8 mouse cellular contexts compared by ENCODE assay signal in genomic region chr2:62047504-62048005, GRCm38 (mm10). TPM values are rescaled to one million over a fixed set of nuclear protein-coding genes. Genes with fewer than 3 reads are reported as not detected.
DNase-seq lines count a peak whose midpoint lies in the region; TF ChIP-seq lines count a peak whose summit lies in the region.

No protein-coding gene starts in this region.

- peak; percentile 6 for DNase-seq in kidney, postnatal 10 days
- DNase-seq in kidney, postnatal 36 days: no peak
- DNase-seq in cerebellum, postnatal 14 days: peak; percentile 83 to 85
- DNase-seq in frontal cortex, postnatal 25 days (ENCODE audit: low spot score in 2 of 2): peak; percentile 45 to 61
- peak; percentile 63 to 66 for DNase-seq in left cerebral cortex, adult 2 months (ENCODE audit: extremely low spot score in 1 of 2, low spot score in 2 of 2)
- DNase-seq in ovary, adult 18-20 months (ENCODE audit: low spot score): no peak
- DNase-seq in T-cell, adult 2 months (ENCODE audit: low spot score): no peak

- H3ac ChIP-seq in myocyte (ENCODE audit: control insufficient read depth, insufficient read length): no peak overlapping the region

- H3K27ac ChIP-seq in left cerebral cortex, adult 2 months: peak overlapping the region; percentile 93

- intact Hi-C loops in left cerebral cortex, adult 2 months (cut with DNase I): loop anchor here (2.0 to 10.0 kb wide), 3 partner anchors 237 to 579 kb away; no protein-coding TSS in a partner anchor

- no peak for TF ChIP-seq POLR2A in myocyte (IDR thresholded peaks at IDR 0.05; ENCODE audit: insufficient read length, low read depth)

- no peaks in the 10 kb centered on the region for H3K36me3 ChIP-seq in myocyte (ENCODE audit: control insufficient read depth, insufficient read depth)

- peak overlapping the region; percentile 34 for H3K4me2 ChIP-seq in myocyte (ENCODE audit: low read depth)

- TF ChIP-seq CTCF in left cerebral cortex, adult 2 months (IDR thresholded peaks at IDR 0.05): no peak

- H3K79me2 ChIP-seq in myocyte (ENCODE audit: control insufficient read depth, insufficient read depth): no peaks in the 10 kb centered on the region

- no peaks in the 10 kb centered on the region for H3K27me3 ChIP-seq in myocyte (ENCODE audit: control insufficient read depth, insufficient read depth, insufficient read length)

- peak overlapping the region; percentile 77 for H3K4me3 ChIP-seq in left cerebral cortex, adult 2 months
- no peak overlapping the region for H3K4me3 ChIP-seq in myocyte

TF ChIP-seq in myocyte, 11 proteins besides CTCF, POLR2A, EP300 and RAD21:
- TF ChIP-seq USF1 (IDR thresholded peaks at IDR 0.05; ENCODE audit: low read depth) (no peak), POLR2AphosphoS2 (IDR thresholded peaks at IDR 0.05; ENCODE audit: insufficient read length, low read depth) (no peak), MAX (IDR thresholded peaks at IDR 0.05; ENCODE audit: low read depth) (no peak), CEBPB (IDR thresholded peaks at IDR 0.05; ENCODE audit: insufficient read depth, poor library complexity, severe bottlenecking) (no peak), REST (IDR thresholded peaks at IDR 0.05; ENCODE audit: insufficient read depth, insufficient read length) (no peak), E2F4 (IDR thresholded peaks at IDR 0.05; ENCODE audit: insufficient read depth) (no peak)
TF ChIP-seq in myocyte: peak in this region for 0.

RNA-seq across cellular contexts. Expression of gene Slc4a10, which starts 1.3 kb away (rescaled TPM):
- total RNA-seq in left cerebral cortex, adult 2 months (2021): 100 to 1,000 TPM; 201 to 243 TPM
- not detected for polyA plus RNA-seq in myocyte (2012; fragmentation: generic; extraction: Trizol)

Comparison
In these comparisons a context has a peak if more than half of its experiments do, and no peak if none do; other contexts are left out.
1. DNase-seq: peak in kidney, postnatal 10 days (single experiment), cerebellum, postnatal 14 days (2 of 2), frontal cortex, postnatal 25 days (2 of 2) and left cerebral cortex, adult 2 months (2 of 2); none in kidney, postnatal 36 days (0 of 2), ovary, adult 18-20 months (single experiment) and T-cell, adult 2 months (single experiment).